Mouse (Mus musculus) stomach, embryonic 16.5 days (tissue): Measurements from ENCODE around the gene Cyp2u1. TPM values are rescaled to one million over a fixed set of nuclear protein-coding genes. Genes with fewer than 3 reads are reported as not detected.

Experiments
- ATAC-seq: fragments of 200-750 bp; cut with Nextera tagmentation; 2 replicates; pipeline ENCODE4 v1.8.0; 2017; ENCODE audit warnings: moderate number of reproducible peaks, moderate TSS enrichment; ENCODE audit not compliant: insufficient read depth, low FRiP score
- H3K27ac ChIP-seq: fragments of 300-500 bp; sonication (generic); 2 replicates; pipeline ENCODE4 v1.5.1; 2014; ENCODE audit warnings: low read length
- H3K27me3 ChIP-seq: fragments of 300-500 bp; sonication (generic); 2 replicates; pipeline ENCODE4 v1.6.1; 2014; ENCODE audit warnings: low read length, control low read depth, mixed read lengths; ENCODE audit not compliant: control insufficient read depth, insufficient read depth
- H3K36me3 ChIP-seq: fragments of 300-500 bp; sonication (generic); 2 replicates; pipeline ENCODE4 v1.6.1; 2014; ENCODE audit warnings: low read length; ENCODE audit not compliant: control insufficient read depth, insufficient read depth
- H3K4me1 ChIP-seq: fragments of 300-500 bp; sonication (generic); 2 replicates; pipeline ENCODE4 v1.6.1; 2014; ENCODE audit warnings: low read length, control low read depth, mixed read lengths; ENCODE audit not compliant: control insufficient read depth, insufficient read depth
- H3K4me2 ChIP-seq: fragments of 300-500 bp; sonication (generic); 2 replicates; pipeline ENCODE4 v1.6.1; 2014; ENCODE audit warnings: low read depth, low read length, mixed read lengths
- H3K4me3 ChIP-seq: fragments of 300-500 bp; sonication (generic); replicated peaks from 2 replicates; pipeline ENCODE4 v1.5.1; 2014; ENCODE audit warnings: mild to moderate bottlenecking, low read length
- H3K9ac ChIP-seq: fragments of 300-500 bp; sonication (generic); 2 replicates; pipeline ENCODE4 v1.6.1; 2014; ENCODE audit warnings: low read length
- H3K9me3 ChIP-seq: fragments of 300-500 bp; sonication (generic); replicated peaks from 2 replicates; pipeline ENCODE4 v1.6.1; 2016; ENCODE audit warnings: low read length, control low read depth; ENCODE audit not compliant: control insufficient read depth
- WGBS: fragments of 180-500 bp; shearing (Covaris S2); extraction: QIAGEN DNeasy Blood & Tissue Kit; methylation state at CpG from one replicate; pipeline ENCODE4 v1.1.7; 2014; 5-methylcytosine and 5-hydroxymethylcytosine counted together
- polyA plus RNA-seq: library from polyadenylated mRNA; unstranded; fragments of >200 nt; fragmentation: Nextera tagmentation; extraction: Ambion mirVana; gene quantifications from 2 replicates; pipeline ENCODE4 v1.2.1, GENCODE M21; 2015

Cyp2u1 gene
- polyA plus RNA-seq, 1 experiment from 2014 or later, result 2.0 TPM

DNA sequence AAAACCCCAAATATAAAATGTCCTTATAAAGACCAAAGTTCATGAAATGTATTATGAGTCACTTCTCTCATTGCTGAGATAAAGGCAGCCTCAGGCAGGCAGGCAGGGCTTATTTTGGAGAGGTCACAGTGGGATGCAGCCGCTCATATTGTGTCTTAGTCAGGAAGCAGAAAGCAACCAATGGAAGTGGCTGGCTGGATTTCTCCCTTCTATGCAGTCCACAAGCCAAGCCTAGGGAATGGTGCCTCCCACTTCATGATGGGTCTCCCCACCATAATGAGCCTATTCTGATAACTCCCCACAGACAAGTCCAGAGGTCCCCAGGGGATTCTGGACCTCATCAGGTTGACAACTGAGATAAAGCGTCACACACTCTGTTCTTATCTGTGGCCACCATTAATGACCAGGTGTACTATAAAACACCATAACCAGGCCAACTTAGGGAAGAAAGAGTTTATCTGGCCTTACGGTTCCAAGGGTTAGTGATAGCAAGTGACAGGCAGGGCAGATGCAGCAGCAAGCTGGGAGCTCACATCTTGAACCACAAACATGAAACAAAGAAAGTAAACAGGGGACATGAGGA lies 47.5 kb downstream of the Cyp2u1 start:
- 86% methylated on average over 3 of the region's 3 CpGs for WGBS
- no peak for ATAC-seq

DNA sequence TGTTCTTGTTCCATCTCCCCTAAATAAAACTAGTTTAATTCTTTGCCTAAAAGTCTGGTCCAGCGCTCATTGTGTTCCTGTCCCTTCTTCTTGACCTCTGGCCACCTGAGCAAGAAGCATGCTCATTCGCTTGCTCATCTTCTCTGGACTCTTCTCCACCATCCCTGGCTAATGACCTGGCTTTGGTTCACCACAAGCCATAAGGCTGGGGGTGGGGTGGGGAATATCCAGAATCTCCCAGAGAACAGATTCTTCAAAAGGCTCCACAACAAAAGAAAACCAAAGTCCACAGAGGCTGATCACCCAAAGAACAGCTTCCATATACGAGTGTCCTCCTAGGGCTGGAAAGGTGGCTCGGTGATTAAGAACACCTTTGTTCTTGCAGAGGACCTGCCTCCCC lies 48.0 kb downstream of the Cyp2u1 start:
- H3K4me2 ChIP-seq, result no peak overlapping the region
- peaks cover 12% of the 10 kb centered on the region; the same call in 1 of the 2 replicates for H3K36me3 ChIP-seq
- 0 out of 2 replicates have a peak, but pooled peaks cover under 1% of the 10 kb centered on the region for H3K9me3 ChIP-seq
- no peaks in the 10 kb centered on the region; the same call in 1 of the 2 replicates for H3K4me1 ChIP-seq
- no peak overlapping the region for H3K4me3 ChIP-seq
- ATAC-seq, result no peak
- WGBS, result 93% methylated on average over 4 of the region's 4 CpGs
- H3K27me3 ChIP-seq, result no peaks in the 10 kb centered on the region
- H3K9ac ChIP-seq, result no peak overlapping the region
- H3K27ac ChIP-seq, result no peak overlapping the region

More for the DNA sequence above, 47.5 kb downstream of the Cyp2u1 start:
- no peak overlapping the region for H3K27ac ChIP-seq
- H3K4me3 ChIP-seq, result no peak overlapping the region
- no peak overlapping the region for H3K9ac ChIP-seq
- peaks cover 12% of the 10 kb centered on the region; the same call in 1 of the 2 replicates for H3K36me3 ChIP-seq
- H3K4me2 ChIP-seq, result no peak overlapping the region
- H3K4me1 ChIP-seq, result no peaks in the 10 kb centered on the region; the same call in 1 of the 2 replicates
- 0 out of 2 replicates have a peak, but pooled peaks cover 3% of the 10 kb centered on the region for H3K9me3 ChIP-seq
- H3K27me3 ChIP-seq, result no peaks in the 10 kb centered on the region

DNA sequence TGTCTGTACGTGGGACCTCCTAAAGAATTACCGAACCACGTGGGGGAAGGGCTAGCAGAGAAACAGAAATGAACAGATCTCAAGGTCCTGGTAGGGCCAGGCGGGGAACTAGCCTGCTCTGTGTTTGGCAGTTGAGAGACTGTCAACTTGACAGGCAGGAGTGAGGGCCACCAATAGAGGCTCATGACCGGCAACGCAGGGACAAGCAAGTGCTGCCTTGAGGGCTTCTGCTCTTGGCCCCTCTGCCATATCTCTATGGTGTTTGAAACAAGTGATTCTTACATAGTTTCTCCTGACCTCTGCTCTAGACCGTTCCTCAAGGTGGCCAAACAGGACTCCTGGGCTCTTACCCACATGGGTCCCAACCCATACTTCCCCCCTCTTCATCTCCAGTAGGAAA lies 51.4 kb downstream of the Cyp2u1 start:
- WGBS, result 82% methylated on average over 7 of the region's 7 CpGs
- Histone ChIP-seq H3K27ac (no peak overlapping the region), H3K27me3 (no peaks in the 10 kb centered on the region), H3K9ac (no peak overlapping the region), H3K4me1 (no peaks in the 10 kb centered on the region; the same call in 1 of the 2 replicates), H3K9me3 (no peaks in the 10 kb centered on the region), H3K4me2 (no peak overlapping the region), H3K4me3 (no peak overlapping the region), H3K36me3 (peaks cover 17% of the 10 kb centered on the region; the same call in 1 of the 2 replicates)
- no peak for ATAC-seq

GRCm38 (mm10) chr3:131250978-131251377 lies 52.0 kb downstream of the Cyp2u1 start:
- H3K4me1 ChIP-seq, result peaks cover under 1% of the 10 kb centered on the region; the same call in 1 of the 2 replicates
- H3K27ac ChIP-seq, result no peak overlapping the region
- no peaks in the 10 kb centered on the region for H3K9me3 ChIP-seq
- H3K36me3 ChIP-seq, result peaks cover 17% of the 10 kb centered on the region; the same call in 1 of the 2 replicates
- 87% methylated on average over 13 of the region's 13 CpGs for WGBS
- no peaks in the 10 kb centered on the region for H3K27me3 ChIP-seq
- no peak overlapping the region for H3K9ac ChIP-seq
- H3K4me3 ChIP-seq, result no peak overlapping the region
- no peak for ATAC-seq
- H3K4me2 ChIP-seq, result no peak overlapping the region

- no peak overlapping the region for H3K4me3 ChIP-seq
- no peak for ATAC-seq
- H3K4me2 ChIP-seq, result no peak overlapping the region
- WGBS, result 53% methylated on average over 2 of the region's 2 CpGs
- H3K27ac ChIP-seq, result peak overlapping the region; percentile 49; the same call in 1 of the 2 replicates
- H3K27me3 ChIP-seq, result no peaks in the 10 kb centered on the region
- H3K36me3 ChIP-seq, result peaks cover 17% of the 10 kb centered on the region; the same call in 1 of the 2 replicates
- peaks cover 2% of the 10 kb centered on the region; the same call in 1 of the 2 replicates for H3K4me1 ChIP-seq
- no peak overlapping the region for H3K9ac ChIP-seq
- no peaks in the 10 kb centered on the region for H3K9me3 ChIP-seq
These were observed 52.7 kb downstream of the Cyp2u1 start for GRCm38 (mm10) chr3:131250283-131250682.

DNA sequence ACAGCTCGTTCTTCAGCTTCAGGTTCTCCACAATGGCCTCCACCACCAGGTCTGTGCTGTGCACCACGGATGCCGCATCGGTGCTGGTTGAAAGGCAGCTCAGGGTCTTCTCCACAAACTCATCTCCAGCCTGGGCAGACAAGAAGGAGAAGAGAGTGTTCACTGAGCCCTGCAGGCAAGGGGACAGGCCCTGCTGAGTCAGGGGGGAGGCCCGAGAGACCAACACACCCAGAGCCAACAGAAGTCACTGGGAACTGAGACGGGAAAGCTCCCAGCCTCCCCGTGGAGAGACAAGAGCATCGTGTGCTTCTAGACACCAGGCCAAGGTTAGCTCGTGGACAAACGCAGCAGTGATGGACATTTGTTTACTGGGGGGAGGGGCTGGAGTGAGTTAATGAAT lies 54.6 kb downstream of the Cyp2u1 start:
- 71% methylated on average over 10 of the region's 10 CpGs for WGBS
- H3K9me3 ChIP-seq, result no peaks in the 10 kb centered on the region
- H3K27me3 ChIP-seq, result no peaks in the 10 kb centered on the region
- peaks cover 5% of the 10 kb centered on the region; the same call in 1 of the 2 replicates for H3K36me3 ChIP-seq
- no peak overlapping the region for H3K4me3 ChIP-seq
- no peak overlapping the region for H3K9ac ChIP-seq
- H3K4me2 ChIP-seq, result no peak overlapping the region
- H3K27ac ChIP-seq, result no peak overlapping the region
- ATAC-seq, result no peak
- H3K4me1 ChIP-seq, result peaks cover 2% of the 10 kb centered on the region; the same call in 1 of the 2 replicates

GRCm38 (mm10) chr3:131247851-131248250 lies 55.2 kb downstream of the Cyp2u1 start:
- H3K27me3 ChIP-seq, result no peaks in the 10 kb centered on the region
- H3K9me3 ChIP-seq, result no peaks in the 10 kb centered on the region
- ATAC-seq, result no peak
- H3K9ac ChIP-seq, result no peak overlapping the region
- H3K4me2 ChIP-seq, result no peak overlapping the region
- WGBS, result 82% methylated on average over 5 of the region's 5 CpGs
- H3K36me3 ChIP-seq, result 0 out of 2 replicates have a peak, but pooled peaks cover 5% of the 10 kb centered on the region
- H3K27ac ChIP-seq, result no peak overlapping the region
- H3K4me1 ChIP-seq, result peaks cover 2% of the 10 kb centered on the region; the same call in 1 of the 2 replicates
- H3K4me3 ChIP-seq, result no peak overlapping the region

GRCm38 (mm10) chr3:131247447-131247846 lies 55.6 kb downstream of the Cyp2u1 start:
- no peak overlapping the region for H3K4me2 ChIP-seq
- 77% methylated on average over 6 of the region's 6 CpGs for WGBS
- H3K27ac ChIP-seq, result no peak overlapping the region
- no peaks in the 10 kb centered on the region for H3K27me3 ChIP-seq
- no peak overlapping the region for H3K9ac ChIP-seq
- H3K36me3 ChIP-seq, result 0 out of 2 replicates have a peak, but pooled peaks cover 5% of the 10 kb centered on the region
- H3K4me1 ChIP-seq, result peaks cover 2% of the 10 kb centered on the region; the same call in 1 of the 2 replicates
- H3K4me3 ChIP-seq, result no peak overlapping the region
- H3K9me3 ChIP-seq, result no peaks in the 10 kb centered on the region
- no peak for ATAC-seq

- Histone ChIP-seq H3K9ac (no peak overlapping the region), H3K4me2 (no peak overlapping the region), H3K4me1 (peaks cover 2% of the 10 kb centered on the region; the same call in 1 of the 2 replicates), H3K9me3 (no peaks in the 10 kb centered on the region), H3K36me3 (0 out of 2 replicates have a peak, but pooled peaks cover 5% of the 10 kb centered on the region), H3K27ac (no peak overlapping the region), H3K27me3 (no peaks in the 10 kb centered on the region), H3K4me3 (no peak overlapping the region)
- 90% methylated on average over 8 of the region's 8 CpGs for WGBS
- ATAC-seq, result no peak
These were observed 56.4 kb downstream of the Cyp2u1 start for GRCm38 (mm10) chr3:131246579-131247046.
